Mouse (Mus musculus) CH12.LX (cell line): ENCODE results near the gene Kcnj1. TPM values are rescaled to one million over a fixed set of nuclear protein-coding genes. Genes with fewer than 3 reads are reported as not detected.
A peak's percentile ranks its signal among the peaks of the same experiment; 100 is the strongest.

Source experiments
- DNase-seq: peaks from one replicate; pipeline ENCODE4 v3.0.0-alpha.2; 2013; ENCODE audit errors: extremely low read depth
- H3K27ac ChIP-seq: 2 replicates; pipeline ENCODE4 v1.5.1; 2012; ENCODE audit warnings: low read depth, mild to moderate bottlenecking, control low read depth, moderate library complexity; ENCODE audit not compliant: insufficient read depth
- H3K27me3 ChIP-seq: replicated peaks from 2 replicates; pipeline ENCODE3; 2012; ENCODE audit warnings: inconsistent platforms
- H3K36me3 ChIP-seq, 2 experiments: replicated peaks in 1 of 2; 2 replicates each; pipeline versions ENCODE3 to v1.6.1; 2012; ENCODE audit warnings: inconsistent platforms in 1 of 2, low read length in 1 of 2, mild to moderate bottlenecking in 1 of 2, mixed read lengths in 1 of 2, moderate library complexity in 1 of 2; ENCODE audit not compliant: control insufficient read depth in 1 of 2, insufficient read depth in 1 of 2
- H3K4me1 ChIP-seq, 2 experiments: 2 replicates each; pipeline ENCODE4 v1.6.1; 2012; ENCODE audit warnings: inconsistent platforms in 1 of 2, moderate library complexity in 1 of 2; ENCODE audit not compliant: insufficient read depth in 2 of 2, control insufficient read depth in 1 of 2
- H3K4me2 ChIP-seq: 2 replicates; pipeline ENCODE4 v1.6.1; 2012; ENCODE audit warnings: low read depth, mild to moderate bottlenecking, control low read depth; ENCODE audit not compliant: poor library complexity, insufficient read depth, severe bottlenecking
- H3K4me3 ChIP-seq, 3 experiments: fragments of 150-350 bp in 1 of 3; sonication (generic) in 1 of 3; replicated peaks in 1 of 3; 2 replicates each; pipeline versions ENCODE3 to v1.5.1; 2011 to 2012; ENCODE audit warnings: low read depth in 2 of 3, low read length in 2 of 3, mild to moderate bottlenecking in 2 of 3, moderate library complexity in 2 of 3, control low read depth in 1 of 3, improper control_type of control experiment in 1 of 3, inconsistent platforms in 1 of 3, mixed read lengths in 1 of 3; ENCODE audit not compliant: poor library complexity in 1 of 3
- H3K79me2 ChIP-seq: replicated peaks from 2 replicates; pipeline ENCODE4 v1.6.1; 2012; ENCODE audit warnings: mild to moderate bottlenecking, moderate library complexity; ENCODE audit not compliant: control insufficient read depth, poor library complexity, insufficient read depth, severe bottlenecking; ENCODE audit errors: extremely low read depth
- H3K9ac ChIP-seq: 2 replicates; pipeline ENCODE4 v1.6.1; 2012; ENCODE audit warnings: low read depth, mild to moderate bottlenecking, control low read depth, moderate library complexity; ENCODE audit not compliant: insufficient read depth
- H3K9me3 ChIP-seq: replicated peaks from 2 replicates; pipeline ENCODE3; 2012; ENCODE audit warnings: low read length, inconsistent platforms, mixed read lengths
- BHLHE40 ChIP-seq: IDR thresholded peaks from 2 replicates; pipeline ENCODE4 v1.6.1; 2011; ENCODE audit warnings: mild to moderate bottlenecking, low read depth, low read length, improper control_type of control experiment
- CHD1 ChIP-seq: IDR thresholded peaks from 2 replicates; pipeline ENCODE4 v1.6.1; 2012; ENCODE audit warnings: low read depth, low read length, improper control_type of control experiment, inconsistent platforms
- CHD2 ChIP-seq: IDR thresholded peaks from 2 replicates; pipeline ENCODE4 v1.6.1; 2011; ENCODE audit warnings: low read length, improper control_type of control experiment
- CTCF ChIP-seq, 2 experiments: IDR thresholded peaks in 1 of 2; conservative IDR thresholded peaks in 1 of 2; 2 replicates each; pipeline ENCODE4 v1.5.1; 2011 to 2012; ENCODE audit warnings: low read depth in 2 of 2, low read length in 2 of 2, improper control_type of control experiment in 1 of 2, inconsistent platforms in 1 of 2, mild to moderate bottlenecking in 1 of 2, moderate library complexity in 1 of 2
- E2F4 ChIP-seq: IDR thresholded peaks from 2 replicates; pipeline ENCODE4 v1.6.1; 2011; ENCODE audit warnings: low read depth, low read length, improper control_type of control experiment; ENCODE audit not compliant: insufficient replicate concordance
- ELF1 ChIP-seq: IDR thresholded peaks from 2 replicates; pipeline ENCODE4 v1.6.1; 2014; ENCODE audit warnings: low read depth, mild to moderate bottlenecking, inconsistent platforms, low read length, improper control_type of control experiment
- EP300 ChIP-seq: IDR thresholded peaks from 2 replicates; pipeline ENCODE4 v1.6.1; 2011; ENCODE audit warnings: low read length, improper control_type of control experiment
- HCFC1 ChIP-seq: IDR thresholded peaks from 2 replicates; pipeline ENCODE4 v1.6.1; 2012; ENCODE audit warnings: low read depth, mild to moderate bottlenecking, inconsistent platforms, low read length, improper control_type of control experiment
- IRF4 ChIP-seq: IDR thresholded peaks from 2 replicates; pipeline ENCODE4 v1.6.1; 2014; ENCODE audit warnings: low read depth, mild to moderate bottlenecking, inconsistent platforms, low read length, improper control_type of control experiment
- JUN ChIP-seq: IDR thresholded peaks from 2 replicates; pipeline ENCODE4 v1.6.1; 2011; ENCODE audit warnings: low read depth, mild to moderate bottlenecking, low read length, improper control_type of control experiment, moderate library complexity; ENCODE audit not compliant: insufficient read depth
- JUND ChIP-seq: conservative IDR thresholded peaks from 2 replicates; pipeline ENCODE4 v1.6.1; 2011; ENCODE audit warnings: low read depth, low read length, improper control_type of control experiment
- MAFK ChIP-seq: IDR thresholded peaks from 2 replicates; pipeline ENCODE4 v1.6.1; 2011; ENCODE audit warnings: low read length, improper control_type of control experiment; ENCODE audit not compliant: insufficient replicate concordance
- MAX ChIP-seq: IDR thresholded peaks from 2 replicates; pipeline ENCODE4 v1.6.1; 2011; ENCODE audit warnings: low read length, improper control_type of control experiment
- MAZ ChIP-seq: IDR thresholded peaks from 2 replicates; pipeline ENCODE4 v1.6.1; 2012; ENCODE audit warnings: low read depth, mild to moderate bottlenecking, inconsistent platforms, low read length, improper control_type of control experiment, moderate library complexity
- MEF2A ChIP-seq: IDR thresholded peaks from 2 replicates; pipeline ENCODE4 v1.6.1; 2014; ENCODE audit warnings: low read depth, mild to moderate bottlenecking, inconsistent platforms, low read length, improper control_type of control experiment, borderline replicate concordance
- MYC ChIP-seq: IDR thresholded peaks from 2 replicates; pipeline ENCODE4 v1.6.1; 2011; ENCODE audit warnings: low read depth, mild to moderate bottlenecking, improper control_type of control experiment, low read length
- NELFE ChIP-seq: IDR thresholded peaks from 2 replicates; pipeline ENCODE4 v1.6.1; 2011; ENCODE audit warnings: low read depth, low read length, improper control_type of control experiment
- POLR2A ChIP-seq: IDR thresholded peaks from 2 replicates; pipeline ENCODE4 v1.6.1; 2011; ENCODE audit warnings: low read depth, mild to moderate bottlenecking, improper control_type of control experiment, low read length
- POLR2AphosphoS2 ChIP-seq: IDR thresholded peaks from 2 replicates; pipeline ENCODE4 v1.6.1; 2011; ENCODE audit warnings: low read depth, low read length, improper control_type of control experiment
- RCOR1 ChIP-seq: conservative IDR thresholded peaks from 2 replicates; pipeline ENCODE4 v1.6.1; 2012; ENCODE audit warnings: low read depth, mild to moderate bottlenecking, inconsistent platforms, low read length, improper control_type of control experiment
- SIN3A ChIP-seq: IDR thresholded peaks from 2 replicates; pipeline ENCODE4 v1.6.1; 2012; ENCODE audit warnings: low read length, improper control_type of control experiment, inconsistent platforms
- TCF12 ChIP-seq: IDR thresholded peaks from 2 replicates; pipeline ENCODE4 v1.6.1; 2014; ENCODE audit warnings: low read depth, mild to moderate bottlenecking, inconsistent platforms, low read length, improper control_type of control experiment
- UBTF ChIP-seq: IDR thresholded peaks from 2 replicates; pipeline ENCODE4 v1.6.1; 2012; ENCODE audit warnings: low read depth, mild to moderate bottlenecking, inconsistent platforms, low read length, improper control_type of control experiment, moderate library complexity
- USF1 ChIP-seq: IDR thresholded peaks from 2 replicates; pipeline ENCODE4 v1.6.1; 2014; ENCODE audit warnings: low read depth, mild to moderate bottlenecking, inconsistent platforms, low read length, improper control_type of control experiment
- ZC3H11A ChIP-seq: IDR thresholded peaks from 2 replicates; pipeline ENCODE4 v1.6.1; 2012; ENCODE audit warnings: low read depth, mild to moderate bottlenecking, inconsistent platforms, low read length, improper control_type of control experiment
- ZMIZ1 ChIP-seq: IDR thresholded peaks from 2 replicates; pipeline ENCODE4 v1.6.1; 2012; ENCODE audit warnings: low read depth, mild to moderate bottlenecking, inconsistent platforms, low read length, improper control_type of control experiment
- dilution Hi-C: fragments of 300-500 bp; cut with MboI; formaldehyde crosslinking; loops from 2 replicates; pipeline ENCODE4 v1.14.3; 2020; ENCODE audit warnings: low sequenced_read_pairs; ENCODE audit not compliant: extremely low pct_unique_long_range_greater_than_20kb, extremely low pct_ligation_motif_present
- in situ Hi-C: fragments of 300-500 bp; cut with MboI; formaldehyde crosslinking; loops from 3 replicates; pipeline ENCODE4 v1.14.3; 2019; ENCODE audit warnings: low sequenced_read_pairs, low pct_ligation_motif_present, low pct_unique_long_range_greater_than_20kb, mixed read lengths
- polyA plus RNA-seq: library from polyadenylated mRNA; unstranded; fragments of >175 nt; gene quantifications from 2 replicates; pipeline ENCODE4 v1.2.1, GENCODE M21; 2012; ENCODE audit warnings: low read depth; ENCODE audit not compliant: insufficient read length
- total RNA-seq, 2 experiments: library from RNA; depleted of rRNA; stranded (reverse); fragments of 300-350 nt in 1 of 2; fragments of >200 nt in 1 of 2; gene quantifications; 2 replicates each; pipeline ENCODE4 v1.2.3; 2012 to 2014

Gene Kcnj1
- total and polyA plus RNA-seq, 3 experiments = 0.07 to 0.11 TPM; not detected in 1

- TF ChIP-seq ZC3H11A (no peak), MAZ (no peak), USF1 (no peak), POLR2AphosphoS2 (no peak), E2F4 (no peak), RCOR1 (0 out of 2 replicates have a peak, but pooled peaks have one; percentile 5), ZMIZ1 (no peak), NELFE (no peak), IRF4 (peak; percentile 90)
- TF ChIP-seq, all 38 proteins: peak for 8
Measured at GRCm38 (mm10) chr9:32394761-32395161, 22.5 kb downstream of the Kcnj1 start (continued).

DNA sequence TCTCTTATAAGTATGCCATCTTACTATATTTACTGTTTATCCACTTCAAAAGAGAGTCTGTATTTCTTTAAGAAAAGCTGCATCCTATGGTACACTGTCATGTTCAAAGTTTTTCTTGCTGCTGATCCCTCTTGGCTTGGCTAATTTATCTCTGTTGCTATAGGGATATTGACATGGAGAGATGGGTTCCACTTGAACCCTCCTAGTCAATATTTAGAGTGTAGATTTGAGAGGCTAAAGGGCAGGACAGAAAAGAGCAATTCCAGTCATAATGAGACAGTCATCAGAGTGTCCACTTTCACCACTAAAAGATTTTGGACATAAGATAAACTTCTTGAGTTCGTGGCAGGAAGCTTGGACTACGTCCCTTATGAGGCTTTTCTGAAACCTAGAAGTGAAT lies 27.9 kb downstream of the Kcnj1 start:
- Histone ChIP-seq H3K4me3 (no peak overlapping the region), H3K79me2 (no peaks in the 10 kb centered on the region)
- no peak for TF ChIP-seq CTCF (conservative IDR thresholded peaks at IDR 0.05 in 1 of 2, IDR thresholded peaks at IDR 0.05 in 1 of 2; ENCODE audit: low read depth in 2 of 2, low read length in 2 of 2)
- TF ChIP-seq E2F4 = no peak
- no peak for TF ChIP-seq TCF12
- no peak for TF ChIP-seq MEF2A
- no peak for TF ChIP-seq ELF1
- no peak for TF ChIP-seq HCFC1
- TF ChIP-seq POLR2AphosphoS2 = no peak
- TF ChIP-seq RCOR1 = no peak
- no peak for TF ChIP-seq ZMIZ1
- TF ChIP-seq, all 38 proteins: peak for 0
- dilution Hi-C loops (no loop called here), in situ Hi-C loops (loop anchor here (25.0 kb wide), 2 partner anchors 687 to 837 kb away; no protein-coding TSS in a partner anchor)
- Histone ChIP-seq H3K4me1 (peaks cover 9 to 34% of the 10 kb centered on the region in 2 experiments), H3K27me3 (no peaks in the 10 kb centered on the region), H3K27ac (no peak overlapping the region), H3K36me3 (no peaks in the 10 kb centered on the region), H3K9me3 (no peaks in the 10 kb centered on the region), H3K4me2 (no peak overlapping the region), H3K9ac (no peak overlapping the region)
- no peak for DNase-seq

DNA sequence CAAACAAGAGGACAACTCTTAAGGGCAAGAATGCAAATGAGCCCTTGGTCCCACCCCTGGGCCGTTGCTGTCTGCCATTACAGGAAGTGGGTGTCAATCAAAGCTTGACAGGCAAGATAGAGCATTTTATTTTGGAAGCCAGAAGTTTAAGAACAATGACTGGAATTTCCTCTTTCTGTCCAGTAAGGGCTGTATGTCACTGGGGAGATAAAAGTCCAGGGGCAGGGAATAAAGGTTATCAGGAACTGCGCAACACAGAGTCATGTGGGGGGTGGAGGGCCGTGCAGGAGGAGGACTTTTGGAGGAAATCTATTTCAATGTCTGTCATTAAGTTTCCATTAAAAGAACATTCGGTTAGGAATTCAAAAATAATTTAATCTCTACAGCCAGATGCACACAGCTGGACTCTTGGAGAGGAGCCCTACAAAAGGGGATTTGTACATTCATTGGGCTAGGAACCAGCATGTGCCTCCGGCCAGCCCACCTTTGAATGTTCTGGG lies 28.4 kb downstream of the Kcnj1 start:
- dilution Hi-C loops = no loop called here
- H3K4me2 ChIP-seq = no peak overlapping the region
- TF ChIP-seq MAFK (no peak), EP300 (no peak), SIN3A (no peak), MEF2A (no peak), ZC3H11A (no peak), TCF12 (no peak), JUN (no peak), USF1 (no peak), POLR2A (no peak), UBTF (no peak), MAZ (no peak), CHD2 (no peak), MAX (no peak), CTCF (conservative IDR thresholded peaks at IDR 0.05 in 1 of 2, IDR thresholded peaks at IDR 0.05 in 1 of 2; ENCODE audit: low read depth in 2 of 2, low read length in 2 of 2) (no peak), MYC (no peak), BHLHE40 (no peak), CHD1 (no peak), JUND (no peak), RCOR1 (no peak), ZMIZ1 (no peak)
- TF ChIP-seq, all 38 proteins: peak for 0

More for the DNA sequence above, 28.4 kb downstream of the Kcnj1 start:
- Histone ChIP-seq H3K4me3 (no peak overlapping the region), H3K9ac (no peak overlapping the region), H3K9me3 (no peaks in the 10 kb centered on the region), H3K36me3 (no peaks in the 10 kb centered on the region), H3K27ac (no peak overlapping the region), H3K79me2 (no peaks in the 10 kb centered on the region), H3K27me3 (no peaks in the 10 kb centered on the region), H3K4me1 (peaks cover 6 to 30% of the 10 kb centered on the region in 2 experiments)
- in situ Hi-C loops = loop anchor here (25.0 kb wide), 2 partner anchors 687 to 837 kb away; no protein-coding TSS in a partner anchor
- no peak for DNase-seq
